Comparison of ENCODE assay signal across 11 mouse cellular contexts in the genomic region with DNA sequence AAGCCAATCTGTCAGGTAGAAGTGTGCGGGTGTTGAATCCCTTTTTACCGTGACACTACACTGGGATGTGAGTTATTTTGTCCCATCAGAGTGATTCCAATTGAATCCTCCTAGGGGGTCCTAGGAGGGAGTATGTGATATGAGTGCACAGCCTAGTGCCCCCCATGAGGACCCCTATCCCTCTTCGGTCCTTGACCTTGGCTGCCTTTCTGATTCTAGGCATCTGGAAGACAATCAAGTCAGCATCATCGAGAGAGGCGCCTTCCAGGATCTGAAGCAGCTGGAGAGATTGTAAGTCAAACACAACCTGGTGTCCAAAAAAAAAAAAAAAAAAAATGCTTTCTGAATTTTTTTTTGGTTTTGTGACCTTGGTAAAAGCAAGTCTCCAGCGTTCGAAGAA.
"Had no signal": no experiment of that assay in that cellular context is flagged by ENCODE, and none has a peak within 500 bp of the region (broad histone marks: within the 10 kb centered on the region; RNA-seq: fewer than 3 reads in every experiment).

No protein-coding gene starts in this region.

- H3K4me1 ChIP-seq: liver, embryonic 13.5 days; midbrain, embryonic 13.5 days had no signal

- H3K4me3 ChIP-seq: intestine, embryonic 15.5 days; limb, embryonic 12.5 days; liver, embryonic 13.5 days; midbrain, embryonic 13.5 days had no signal

- H3K27ac ChIP-seq: intestine, embryonic 15.5 days; liver, embryonic 13.5 days; midbrain, embryonic 13.5 days had no signal

- H3K36me3 ChIP-seq: intestine, embryonic 15.5 days; liver, embryonic 13.5 days; midbrain, embryonic 13.5 days had no signal

- H3K27me3 ChIP-seq: intestine, embryonic 15.5 days; limb, embryonic 12.5 days; liver, embryonic 13.5 days had no signal

- DNase-seq: kidney, adult 18-20 months; kidney, postnatal 10 days; kidney, postnatal 4 days; liver; liver, embryonic 13.5 days; liver, postnatal 0 days; right cerebral cortex, postnatal 4 days; thymus, postnatal 36 days had no signal

- H3K9me3 ChIP-seq: intestine, embryonic 15.5 days; limb, embryonic 12.5 days; liver, embryonic 13.5 days; midbrain, embryonic 13.5 days had no signal

- ATAC-seq: intestine, embryonic 15.5 days; liver, postnatal 0 days; midbrain, embryonic 13.5 days had no signal

- H3K9ac ChIP-seq: intestine, embryonic 15.5 days; limb, embryonic 12.5 days; liver, embryonic 13.5 days; liver, postnatal 0 days; midbrain, embryonic 13.5 days had no signal

- H3K4me2 ChIP-seq: liver, embryonic 13.5 days; midbrain, embryonic 13.5 days had no signal
